Mouse (Mus musculus) embryonic facial prominence, embryonic 15.5 days (tissue): ENCODE data around the gene Stxbp5l. TPM values are rescaled to one million over a fixed set of nuclear protein-coding genes. Genes with fewer than 3 reads are reported as not detected.

Experiments
- polyA plus RNA-seq: library from polyadenylated mRNA; unstranded; fragments of >200 nt; fragmentation: Nextera tagmentation; extraction: Ambion mirVana; gene quantifications from 2 replicates; pipeline ENCODE4 v1.2.1, GENCODE M21; 2015

The Stxbp5l gene
- polyA plus RNA-seq, 1 experiment from 2014 or later, result 0.94 TPM

Other genes with a start within 250 kb of the Stxbp5l start
- 25.4 and 26.4 TPM in 2 replicates for gene Gtf2e1, start 154.8 kb upstream of the Stxbp5l start, polyA plus RNA-seq
- gene Rabl3, start 154.9 kb upstream of the Stxbp5l start, polyA plus RNA-seq, result 19.0 and 19.6 TPM in 2 replicates
- gene Hgd, start 195.2 kb upstream of the Stxbp5l start, polyA plus RNA-seq, result 0.18 TPM in 1 of 2 replicates, not detected in the other